Mouse (Mus musculus) heart, postnatal 0 days (tissue): ENCODE data around the gene Rpl3. TPM values are rescaled to one million over a fixed set of nuclear protein-coding genes. Genes with fewer than 3 reads are reported as not detected.

Experiments
- ATAC-seq: fragments of 200-750 bp; cut with Nextera tagmentation; 2 replicates; pipeline ENCODE4 v1.8.0; 2017; ENCODE audit warnings: low read depth, moderate number of reproducible peaks, moderate library complexity; ENCODE audit not compliant: insufficient read depth
- DNase-seq: peaks from one replicate; pipeline ENCODE4 v3.0.0-alpha.2; 2016; ENCODE audit warnings: low spot score
- H3K27ac ChIP-seq: fragments of 300-500 bp; sonication (generic); 2 replicates; pipeline ENCODE4 v1.5.1; 2014; ENCODE audit warnings: low read depth, mild to moderate bottlenecking
- H3K27me3 ChIP-seq: fragments of 300-500 bp; sonication (generic); 2 replicates; pipeline ENCODE4 v1.6.1; 2014; ENCODE audit warnings: low read length, mixed read lengths; ENCODE audit not compliant: control insufficient read depth, insufficient read depth
- H3K36me3 ChIP-seq: fragments of 300-500 bp; sonication (generic); replicated peaks from 2 replicates; pipeline ENCODE4 v1.6.1; 2014; ENCODE audit warnings: low read length, mixed read lengths; ENCODE audit not compliant: control insufficient read depth, insufficient read depth
- H3K4me1 ChIP-seq: fragments of 300-500 bp; sonication (generic); 2 replicates; pipeline ENCODE4 v1.6.1; 2014; ENCODE audit warnings: antibody characterized with exemption; ENCODE audit not compliant: control insufficient read depth, insufficient read depth
- H3K4me2 ChIP-seq: fragments of 300-500 bp; sonication (generic); 2 replicates; pipeline ENCODE4 v1.6.1; 2014; ENCODE audit warnings: low read depth, mild to moderate bottlenecking, low read length, moderate library complexity
- H3K4me3 ChIP-seq: fragments of 300-500 bp; sonication (generic); 2 replicates; pipeline ENCODE4 v1.5.1; 2014; ENCODE audit warnings: low read depth, low read length
- H3K9ac ChIP-seq: fragments of 300-500 bp; sonication (generic); replicated peaks from 2 replicates; pipeline ENCODE4 v1.6.1; 2014; ENCODE audit warnings: low read depth, low read length, mixed read lengths
- H3K9me3 ChIP-seq: fragments of 300-500 bp; sonication (generic); replicated peaks from 2 replicates; pipeline ENCODE4 v1.6.1; 2016; ENCODE audit warnings: low read length; ENCODE audit not compliant: control insufficient read depth
- CTCF ChIP-seq: IDR thresholded peaks from 2 replicates; pipeline ENCODE4 v1.5.1; 2016; ENCODE audit warnings: antibody characterized with exemption, control low read depth, low read depth
- EP300 ChIP-seq: IDR thresholded peaks from 2 replicates; pipeline ENCODE4 v1.6.1; 2016; ENCODE audit warnings: antibody characterized with exemption, low read depth
- WGBS: fragments of 180-500 bp; shearing (Covaris S2); extraction: QIAGEN DNeasy Blood & Tissue Kit; methylation state at CpG from one replicate; pipeline ENCODE4 v1.1.7; 2014; 5-methylcytosine and 5-hydroxymethylcytosine counted together
- polyA plus RNA-seq: library from polyadenylated mRNA; unstranded; fragments of >200 nt; fragmentation: Nextera tagmentation; extraction: Ambion mirVana; gene quantifications from 2 replicates; pipeline ENCODE4 v1.2.1, GENCODE M21; 2015
- total RNA-seq: library from RNA; depleted of rRNA; stranded (reverse); fragments of >200 nt; gene quantifications from 2 replicates; pipeline ENCODE4 v1.2.3, GENCODE M21; 2014; ENCODE audit warnings: low replicate concordance

The Rpl3 gene
- total and polyA plus RNA-seq, 2 experiments from 2014 or later: 480 to 763 TPM

- no peak for DNase-seq
- H3K36me3 ChIP-seq: peaks cover 33% of the 10 kb centered on the region
- H3K9ac ChIP-seq: peak overlapping the region; percentile 58
- peak overlapping the region; percentile 80 for H3K4me3 ChIP-seq
- 1% methylated on average over 12 of the region's 12 CpGs for WGBS
- H3K27ac ChIP-seq: peak overlapping the region; percentile 90
- ATAC-seq: no peak
- H3K9me3 ChIP-seq: no peaks in the 10 kb centered on the region
- peak overlapping the region; percentile 79 for H3K4me2 ChIP-seq
- TF ChIP-seq CTCF (no peak), EP300 (no peak; the same call in 1 of the 2 replicates)
- H3K27me3 ChIP-seq: no peaks in the 10 kb centered on the region
- H3K4me1 ChIP-seq: 0 out of 2 replicates have a peak, but pooled peaks cover 9% of the 10 kb centered on the region
These were observed 7.9 kb downstream of the Rpl3 start for GRCm38 (mm10) chr15:80083740-80084139.

- ATAC-seq: peak; percentile 96
- Histone ChIP-seq H3K4me2 (peak overlapping the region; percentile 79), H3K9me3 (no peaks in the 10 kb centered on the region), H3K9ac (peak overlapping the region; percentile 82), H3K36me3 (peaks cover 37% of the 10 kb centered on the region), H3K4me3 (peak overlapping the region; percentile 80), H3K4me1 (0 out of 2 replicates have a peak, but pooled peaks cover 9% of the 10 kb centered on the region), H3K27me3 (no peaks in the 10 kb centered on the region), H3K27ac (peak overlapping the region; percentile 90)
- TF ChIP-seq EP300 (peak; percentile 59; the same call in 1 of the 2 replicates), CTCF (peak; percentile 22)
- peak; percentile 98 for DNase-seq
- WGBS: under 1% methylated on average over 30 of the region's 30 CpGs
These were observed 8.4 kb downstream of the Rpl3 start for GRCm38 (mm10) chr15:80083276-80083731.

GRCm38 (mm10) chr15:80082661-80083275 lies 8.9 kb downstream of the Rpl3 start:
- WGBS: under 1% methylated on average over 21 of the region's 21 CpGs
- H3K4me1 ChIP-seq: 0 out of 2 replicates have a peak, but pooled peaks cover 9% of the 10 kb centered on the region
- H3K4me2 ChIP-seq: peak overlapping the region; percentile 79
- no peaks in the 10 kb centered on the region for H3K9me3 ChIP-seq
- ATAC-seq: peak; percentile 5
- TF ChIP-seq EP300 (no peak), CTCF (no peak)
- peaks cover 42% of the 10 kb centered on the region for H3K36me3 ChIP-seq
- H3K27me3 ChIP-seq: no peaks in the 10 kb centered on the region
- peak overlapping the region; percentile 82 for H3K9ac ChIP-seq
- peak overlapping the region; percentile 81 for H3K27ac ChIP-seq
- no peak for DNase-seq
- peak overlapping the region; percentile 80 for H3K4me3 ChIP-seq

GRCm38 (mm10) chr15:80081801-80082546 lies 9.7 kb downstream of the Rpl3 start:
- Histone ChIP-seq H3K9me3 (no peaks in the 10 kb centered on the region), H3K4me3 (peak overlapping the region; percentile 80), H3K9ac (peak overlapping the region; percentile 82), H3K4me2 (peak overlapping the region; percentile 79), H3K36me3 (peaks cover 50% of the 10 kb centered on the region), H3K27ac (peak overlapping the region; percentile 81), H3K27me3 (no peaks in the 10 kb centered on the region), H3K4me1 (0 out of 2 replicates have a peak, but pooled peaks cover 9% of the 10 kb centered on the region)
- 5% methylated on average over 11 of the region's 11 CpGs for WGBS
- DNase-seq (no peak), ATAC-seq (no peak)
- TF ChIP-seq EP300 (no peak), CTCF (no peak)

GRCm38 (mm10) chr15:80080711-80081615 lies 10.7 kb downstream of the Rpl3 start:
- Histone ChIP-seq H3K27me3 (no peaks in the 10 kb centered on the region), H3K9ac (no peak overlapping the region), H3K36me3 (peaks cover 52% of the 10 kb centered on the region), H3K4me2 (peak overlapping the region; percentile 79), H3K9me3 (no peaks in the 10 kb centered on the region), H3K4me1 (0 out of 2 replicates have a peak, but pooled peaks cover 9% of the 10 kb centered on the region), H3K4me3 (peak overlapping the region; percentile 80; the same call in 1 of the 2 replicates), H3K27ac (no peak overlapping the region)
- DNase-seq: no peak
- peak; percentile 60 for TF ChIP-seq CTCF
- no peak for TF ChIP-seq EP300
- no peak for ATAC-seq
- WGBS: 61% methylated on average over 9 of the region's 9 CpGs
